Mouse (Mus musculus) urinary bladder, postnatal 36 days (tissue): ENCODE data around the gene Ufc1.

Experiments used
- DNase-seq, 2 experiments: peaks; one replicate each; pipeline ENCODE4 v3.0.0; 2022; ENCODE audit warnings: low spot score in 2 of 2, mixed read lengths in 1 of 2

Ufc1 gene

GRCm38 (mm10) chr1:171287136-171288081, 7.4 kb downstream of the Ufc1 start, which contains the start of gene Usp21:
Gene Usp21, minus strand, starts transcription at chr1:171287991.
- peak; percentile 85 to 94 for DNase-seq

GRCm38 (mm10) chr1:171286517-171286916, 8.3 kb downstream of the Ufc1 start:
- no peak for DNase-seq

GRCm38 (mm10) chr1:171285096-171285892, 9.5 kb downstream of the Ufc1 start:
- DNase-seq: no peak

- DNase-seq: no peak
These were observed 10.3 kb downstream of the Ufc1 start for GRCm38 (mm10) chr1:171284491-171284890.

- DNase-seq: no peak
These were observed 11.3 kb downstream of the Ufc1 start for GRCm38 (mm10) chr1:171283188-171284160.

- DNase-seq: no peak
These were observed 12.6 kb downstream of the Ufc1 start for GRCm38 (mm10) chr1:171282086-171282805.

GRCm38 (mm10) chr1:171281528-171281923, 13.3 kb downstream of the Ufc1 start:
- peak; percentile 77 to 84 for DNase-seq

- peak; percentile 84 to 91 for DNase-seq
These were observed 13.8 kb downstream of the Ufc1 start, which contains the start of gene Ppox for GRCm38 (mm10) chr1:171280916-171281527. Gene Ppox, minus strand, starts transcription at chr1:171281186.

- peak in 1 of 2 experiments; percentile 5 for DNase-seq
These were observed 14.4 kb downstream of the Ufc1 start for GRCm38 (mm10) chr1:171280250-171280915.

GRCm38 (mm10) chr1:171279721-171280120, 15.1 kb downstream of the Ufc1 start:
- DNase-seq: no peak

- DNase-seq: no peak
These were observed 15.7 kb downstream of the Ufc1 start for GRCm38 (mm10) chr1:171279012-171279705.

GRCm38 (mm10) chr1:171278436-171278835, 16.4 kb downstream of the Ufc1 start:
- no peak for DNase-seq

GRCm38 (mm10) chr1:171277736-171278135, 17.1 kb downstream of the Ufc1 start:
- no peak for DNase-seq

- no peak for DNase-seq
These were observed 18.6 kb downstream of the Ufc1 start for GRCm38 (mm10) chr1:171276110-171276748.

GRCm38 (mm10) chr1:171275144-171275734, 19.6 kb downstream of the Ufc1 start:
- peak in 1 of 2 experiments; percentile 53 for DNase-seq

- no peak for DNase-seq
These were observed 20.7 kb downstream of the Ufc1 start for GRCm38 (mm10) chr1:171274171-171274570.

- no peak for DNase-seq
These were observed 22.7 kb downstream of the Ufc1 start for GRCm38 (mm10) chr1:171272086-171272485.

- DNase-seq: no peak
These were observed 23.2 kb downstream of the Ufc1 start for GRCm38 (mm10) chr1:171271622-171272021.
